ENCODE assay signal across 8 mouse cellular contexts in the genomic region with DNA sequence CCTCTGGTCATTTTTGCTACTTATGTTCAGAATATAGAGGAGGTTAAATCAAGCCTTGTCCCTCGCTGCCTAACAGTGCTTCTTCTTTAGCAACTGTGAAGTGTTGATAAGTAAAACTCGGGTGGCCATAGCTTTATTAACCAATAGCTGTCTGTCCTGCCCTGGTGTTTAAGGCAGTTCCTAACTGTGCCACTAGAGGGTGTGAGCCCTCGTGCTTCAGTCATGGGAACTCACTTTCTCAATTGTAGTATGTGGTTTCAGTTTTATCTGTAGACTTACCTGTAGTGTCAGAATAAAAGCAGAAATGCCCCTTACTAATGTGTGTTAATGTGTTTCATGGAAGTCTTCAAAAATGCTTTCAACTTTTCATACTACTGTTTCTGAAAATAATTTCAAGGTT. TPM values are rescaled to one million over a fixed set of nuclear protein-coding genes. Genes with fewer than 3 reads are reported as not detected.
DNase-seq lines count a peak whose midpoint lies in the region; ATAC-seq and TF ChIP-seq lines count a peak whose summit lies in the region.

No protein-coding gene starts in this region.

- peaks cover 5% of the 10 kb centered on the region for H3K36me3 ChIP-seq in midbrain, embryonic 11.5 days (ENCODE audit: control insufficient read depth, insufficient read depth, low read length)
- peaks cover 49% of the 10 kb centered on the region for H3K36me3 ChIP-seq in midbrain, embryonic 13.5 days
- H3K36me3 ChIP-seq in heart, postnatal 0 days (replicated peaks; ENCODE audit: control insufficient read depth, insufficient read depth, low read length): peaks cover 40% of the 10 kb centered on the region

- no peak for ATAC-seq in midbrain, embryonic 11.5 days (ENCODE audit: low FRiP score)
- no peak for ATAC-seq in midbrain, embryonic 13.5 days
- no peak for ATAC-seq in Patski
- no peak for ATAC-seq in heart, postnatal 0 days (ENCODE audit: insufficient read depth, low read depth)

- TF ChIP-seq EP300 in heart, postnatal 0 days (IDR thresholded peaks at IDR 0.05; ENCODE audit: low read depth): no peak

- 21% methylated on average over 3 of the region's 3 CpGs for WGBS in midbrain, embryonic 11.5 days
- 17% methylated on average over 3 of the region's 3 CpGs for WGBS in midbrain, embryonic 13.5 days
- 1% methylated on average over 3 of the region's 3 CpGs for WGBS in heart, postnatal 0 days

- TF ChIP-seq CTCF in Patski (IDR thresholded peaks at IDR 0.05): no peak
- peak; percentile 96 for TF ChIP-seq CTCF in heart, postnatal 0 days (IDR thresholded peaks at IDR 0.05; ENCODE audit: low read depth)
- peak; percentile 94 for TF ChIP-seq CTCF in left cerebral cortex, adult 2 months (IDR thresholded peaks at IDR 0.05)

- intact Hi-C loops in left cerebral cortex, adult 2 months (cut with DNase I): loop anchor here (2.0 kb wide), 1 partner anchor 237 kb away; no protein-coding TSS in a partner anchor

- peak; percentile 97 for DNase-seq in midbrain, embryonic 11.5 days (ENCODE audit: low spot score, missing footprints)
- peak; percentile 47 for DNase-seq in Patski (ENCODE audit: low read depth, low spot score)
- peak; percentile 48 to 63 for DNase-seq in cerebellum, postnatal 36 days
- DNase-seq in heart, postnatal 0 days (ENCODE audit: low spot score): peak; percentile 53
- DNase-seq in left cerebral cortex, adult 2 months (ENCODE audit: extremely low spot score in 1 of 2, low spot score in 2 of 2): peak; percentile 62 to 67
- peak; percentile 81 for DNase-seq in mesoderm, embryonic 11.5 days (ENCODE audit: low read depth, low spot score)
- peak; percentile 65 for DNase-seq in thymus, postnatal 0 days (ENCODE audit: low spot score)

- CTCF ChIA-PET in Patski (lab: Charles Lee): interaction anchor here (0.6 to 15.2 kb wide), 26 partner anchors 8 to 560 kb away, joined by 3 to 249 read pairs (median 5); no protein-coding TSS in a partner anchor

- H3K27me3 ChIP-seq in midbrain, embryonic 11.5 days (ENCODE audit: control insufficient read depth, insufficient read depth, low read length): no peaks in the 10 kb centered on the region
- no peaks in the 10 kb centered on the region for H3K27me3 ChIP-seq in midbrain, embryonic 13.5 days
- no peaks in the 10 kb centered on the region for H3K27me3 ChIP-seq in Patski
- H3K27me3 ChIP-seq in heart, postnatal 0 days (ENCODE audit: control insufficient read depth, insufficient read depth, low read length): no peaks in the 10 kb centered on the region

- no peak overlapping the region for H3K9ac ChIP-seq in midbrain, embryonic 11.5 days (ENCODE audit: low read length)
- no peak overlapping the region for H3K9ac ChIP-seq in midbrain, embryonic 13.5 days (replicated peaks)
- H3K9ac ChIP-seq in heart, postnatal 0 days (replicated peaks; ENCODE audit: low read depth, low read length): no peak overlapping the region

- POLR2A ChIA-PET in Patski (lab: Charles Lee): interaction anchor here (0.9 kb wide), 1 partner anchor 236 kb away, joined by 3 read pairs; no protein-coding TSS in a partner anchor

- no peak overlapping the region for H3K4me3 ChIP-seq in midbrain, embryonic 11.5 days (ENCODE audit: low read depth, low read length)
- H3K4me3 ChIP-seq in midbrain, embryonic 13.5 days (replicated peaks): no peak overlapping the region
- H3K4me3 ChIP-seq in heart, postnatal 0 days (ENCODE audit: low read depth, low read length): no peak overlapping the region
- H3K4me3 ChIP-seq in left cerebral cortex, adult 2 months: no peak overlapping the region

- in situ Hi-C loops in Patski (cut with MboI; ENCODE audit: low pct_unique_long_range_greater_than_20kb): no loop called here

- H3K4me1 ChIP-seq in midbrain, embryonic 11.5 days (ENCODE audit: control insufficient read depth, insufficient read depth, low read length): peaks cover 10% of the 10 kb centered on the region
- peaks cover 39% of the 10 kb centered on the region for H3K4me1 ChIP-seq in midbrain, embryonic 13.5 days (replicated peaks)
- H3K4me1 ChIP-seq in heart, postnatal 0 days (ENCODE audit: control insufficient read depth, insufficient read depth): peaks cover 25% of the 10 kb centered on the region

- no peak overlapping the region for H3K4me2 ChIP-seq in midbrain, embryonic 11.5 days
- no peak overlapping the region for H3K4me2 ChIP-seq in midbrain, embryonic 13.5 days (replicated peaks)
- no peak overlapping the region for H3K4me2 ChIP-seq in heart, postnatal 0 days (ENCODE audit: low read depth, low read length)

- H3K27ac ChIP-seq in midbrain, embryonic 11.5 days (ENCODE audit: low read depth, low read length): no peak overlapping the region
- H3K27ac ChIP-seq in midbrain, embryonic 13.5 days: no peak overlapping the region
- H3K27ac ChIP-seq in heart, postnatal 0 days (ENCODE audit: low read depth): no peak overlapping the region
- no peak overlapping the region for H3K27ac ChIP-seq in left cerebral cortex, adult 2 months

- H3K9me3 ChIP-seq in midbrain, embryonic 11.5 days (ENCODE audit: control insufficient read depth, low read length): no peaks in the 10 kb centered on the region
- no peaks in the 10 kb centered on the region for H3K9me3 ChIP-seq in midbrain, embryonic 13.5 days
- no peaks in the 10 kb centered on the region for H3K9me3 ChIP-seq in heart, postnatal 0 days (replicated peaks; ENCODE audit: control insufficient read depth, low read length)

RNA-seq across cellular contexts. Expression of gene 2410004B18Rik, which starts 4.2 kb away (rescaled TPM):
- polyA plus RNA-seq in midbrain, embryonic 11.5 days (2014; fragmentation: Nextera tagmentation; extraction: Ambion mirVana): 63.3 and 69.3 TPM in 2 replicates
- 70.0 and 73.0 TPM in 2 replicates for polyA plus RNA-seq in midbrain, embryonic 13.5 days (2015; fragmentation: Nextera tagmentation; extraction: Ambion mirVana)
- polyA plus RNA-seq in Patski (2021): 44.8 TPM
- 9.1 and 12.3 TPM in 2 replicates for total RNA-seq in heart, postnatal 0 days (2014; rRNA removed; ENCODE audit: low replicate concordance)
- polyA plus RNA-seq in heart, postnatal 0 days (2015; fragmentation: Nextera tagmentation; extraction: Ambion mirVana): 35.9 and 37.6 TPM in 2 replicates
- 10 to 100 TPM; 35.8 to 37.5 TPM for total RNA-seq in left cerebral cortex, adult 2 months (2021)
- 42.1 and 42.2 TPM in 2 replicates for polyA plus RNA-seq in thymus, postnatal 0 days (2015; fragmentation: Nextera tagmentation; extraction: Ambion mirVana)

RNA-seq across cellular contexts. Expression of gene Bcl10, which starts 19.4 kb away (rescaled TPM):
- 57.4 and 59.2 TPM in 2 replicates for polyA plus RNA-seq in midbrain, embryonic 11.5 days (2014; fragmentation: Nextera tagmentation; extraction: Ambion mirVana)
- 36.0 and 40.0 TPM in 2 replicates for polyA plus RNA-seq in midbrain, embryonic 13.5 days (2015; fragmentation: Nextera tagmentation; extraction: Ambion mirVana)
- 51.4 TPM for polyA plus RNA-seq in Patski (2021)
- total RNA-seq in heart, postnatal 0 days (2014; rRNA removed; ENCODE audit: low replicate concordance): 16.1 and 48.3 TPM in 2 replicates
- polyA plus RNA-seq in heart, postnatal 0 days (2015; fragmentation: Nextera tagmentation; extraction: Ambion mirVana): 32.7 and 35.1 TPM in 2 replicates
- 10 to 100 TPM; 15.2 TPM for total RNA-seq in left cerebral cortex, adult 2 months (2021)
- polyA plus RNA-seq in thymus, postnatal 0 days (2015; fragmentation: Nextera tagmentation; extraction: Ambion mirVana): 82.5 and 88.6 TPM in 2 replicates

RNA-seq across cellular contexts. Expression of gene Syde2, which starts 45.7 kb away (rescaled TPM):
- polyA plus RNA-seq in midbrain, embryonic 11.5 days (2014; fragmentation: Nextera tagmentation; extraction: Ambion mirVana): 0.93 and 1.1 TPM in 2 replicates
- polyA plus RNA-seq in midbrain, embryonic 13.5 days (2015; fragmentation: Nextera tagmentation; extraction: Ambion mirVana): 0.39 and 0.52 TPM in 2 replicates
- polyA plus RNA-seq in Patski (2021): 11.1 TPM
- 42.0 and 47.1 TPM in 2 replicates for total RNA-seq in heart, postnatal 0 days (2014; rRNA removed; ENCODE audit: low replicate concordance)
- polyA plus RNA-seq in heart, postnatal 0 days (2015; fragmentation: Nextera tagmentation; extraction: Ambion mirVana): 10.1 and 10.5 TPM in 2 replicates
- 1 to 10 TPM; 2.8 to 3.4 TPM for total RNA-seq in left cerebral cortex, adult 2 months (2021)
- 0.54 and 0.61 TPM in 2 replicates for polyA plus RNA-seq in thymus, postnatal 0 days (2015; fragmentation: Nextera tagmentation; extraction: Ambion mirVana)

Comparison
In these comparisons a context has a peak if more than half of its experiments do, and no peak if none do; other contexts are left out.
1. DNase-seq: peak in every context shown above with its lines; median percentile 97 in midbrain, embryonic 11.5 days; 81 in mesoderm, embryonic 11.5 days; 65 in thymus, postnatal 0 days; 64 in left cerebral cortex, adult 2 months; 56 in cerebellum, postnatal 36 days; 53 in heart, postnatal 0 days; 47 in Patski.